Mouse (Mus musculus) limb, embryonic 14.5 days (tissue): ENCODE measurements around the gene Shc3. TPM values are rescaled to one million over a fixed set of nuclear protein-coding genes. Genes with fewer than 3 reads are reported as not detected.

Source experiments
- ATAC-seq: fragments of 200-750 bp; cut with Nextera tagmentation; 2 replicates; pipeline ENCODE4 v1.8.0; 2017; ENCODE audit warnings: low read depth, moderate number of reproducible peaks, moderate TSS enrichment; ENCODE audit not compliant: low FRiP score
- DNase-seq: peaks from one replicate; pipeline ENCODE4 v3.0.0-alpha.2; 2015; ENCODE audit warnings: low spot score
- H3K27ac ChIP-seq: fragments of 300-500 bp; sonication (generic); replicated peaks from 2 replicates; pipeline ENCODE4 v1.5.1; 2014; ENCODE audit warnings: low read depth, mild to moderate bottlenecking, low read length, moderate library complexity, mixed read lengths
- H3K27me3 ChIP-seq: fragments of 300-500 bp; sonication (generic); 2 replicates; pipeline ENCODE4 v1.6.1; 2014; ENCODE audit warnings: low read length, mixed read lengths; ENCODE audit not compliant: control insufficient read depth, insufficient read depth
- H3K36me3 ChIP-seq: fragments of 300-500 bp; sonication (generic); 2 replicates; pipeline ENCODE4 v1.6.1; 2014; ENCODE audit warnings: mild to moderate bottlenecking, low read length, moderate library complexity, mixed read lengths; ENCODE audit not compliant: control insufficient read depth, insufficient read depth
- H3K4me1 ChIP-seq: fragments of 300-500 bp; sonication (generic); 2 replicates; pipeline ENCODE4 v1.6.1; 2014; ENCODE audit warnings: antibody characterized with exemption, low read length, mixed read lengths; ENCODE audit not compliant: control insufficient read depth, insufficient read depth
- H3K4me2 ChIP-seq: fragments of 300-500 bp; sonication (generic); replicated peaks from 2 replicates; pipeline ENCODE4 v1.6.1; 2014; ENCODE audit warnings: low read depth, mild to moderate bottlenecking, low read length, moderate library complexity; ENCODE audit not compliant: severe bottlenecking
- H3K4me3 ChIP-seq: fragments of 300-500 bp; sonication (generic); replicated peaks from 2 replicates; pipeline ENCODE4 v1.5.1; 2014; ENCODE audit warnings: low read length
- H3K9ac ChIP-seq: fragments of 300-500 bp; sonication (generic); 2 replicates; pipeline ENCODE4 v1.6.1; 2014; ENCODE audit warnings: mild to moderate bottlenecking, low read depth, low read length, moderate library complexity; ENCODE audit not compliant: severe bottlenecking
- H3K9me3 ChIP-seq: fragments of 300-500 bp; sonication (generic); 2 replicates; pipeline ENCODE4 v1.6.1; 2016; ENCODE audit warnings: low read length; ENCODE audit not compliant: control insufficient read depth
- POLR2A ChIP-seq: fragments of 200-500 bp; IDR thresholded peaks from 2 replicates; pipeline ENCODE4 v1.8.0; 2012; ENCODE audit warnings: inconsistent platforms, mild to moderate bottlenecking, moderate library complexity, borderline replicate concordance; ENCODE audit not compliant: insufficient read depth, insufficient read length; ENCODE audit errors: extremely low read depth
- WGBS: fragments of 180-500 bp; shearing (Covaris S2); extraction: QIAGEN DNeasy Blood & Tissue Kit; methylation state at CpG from one replicate; pipeline ENCODE4 v1.1.7; 2014; 5-methylcytosine and 5-hydroxymethylcytosine counted together
- polyA plus RNA-seq, 2 experiments: library from polyadenylated mRNA; depleted of rRNA in 1 of 2; stranded (reverse) in 1 of 2; unstranded in 1 of 2; fragments of >200 nt; fragmentation: Nextera tagmentation in 1 of 2; extraction: Ambion mirVana in 1 of 2; gene quantifications; 2 replicates each; pipeline versions ENCODE4 v1.2.1 to v1.2.3; 2012 to 2014

The Shc3 gene
- polyA plus RNA-seq, 2 experiments = 0.69 to 1.1 TPM

DNA sequence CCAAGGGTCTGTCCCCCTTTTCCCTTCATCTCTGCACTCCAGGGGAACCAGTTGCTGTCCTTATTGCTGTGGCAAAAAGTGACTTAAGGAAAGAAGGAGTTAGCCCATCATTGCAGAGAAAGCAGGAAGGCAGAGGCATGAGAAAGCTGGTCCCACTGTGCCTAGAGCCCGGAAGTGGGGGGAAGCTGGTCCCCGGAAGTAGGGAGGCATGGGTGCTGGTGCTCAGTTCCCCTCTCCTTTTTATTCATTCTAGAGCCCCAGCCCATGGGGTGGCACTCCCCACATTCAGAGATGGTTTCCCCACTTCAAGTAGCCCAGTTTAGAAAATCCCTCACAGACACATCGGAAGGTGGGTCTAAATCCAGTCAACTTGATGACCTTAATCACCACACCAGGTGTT is 169.7 kb downstream of the Shc3 start:
- Histone ChIP-seq H3K9me3 (peaks cover 5% of the 10 kb centered on the region), H3K9ac (no peak overlapping the region), H3K27ac (no peak overlapping the region), H3K36me3 (no peaks in the 10 kb centered on the region), H3K4me1 (peaks cover 9% of the 10 kb centered on the region), H3K4me2 (no peak overlapping the region), H3K4me3 (no peak overlapping the region), H3K27me3 (no peaks in the 10 kb centered on the region)
- DNase-seq (no peak), ATAC-seq (no peak)
- no peak for TF ChIP-seq POLR2A
- WGBS = 91% methylated on average over 3 of the region's 3 CpGs

- Histone ChIP-seq H3K4me1 (peaks cover 9% of the 10 kb centered on the region), H3K9ac (no peak overlapping the region), H3K4me3 (no peak overlapping the region), H3K27me3 (no peaks in the 10 kb centered on the region), H3K9me3 (peaks cover 5% of the 10 kb centered on the region), H3K4me2 (no peak overlapping the region), H3K27ac (no peak overlapping the region), H3K36me3 (no peaks in the 10 kb centered on the region)
- no peak for TF ChIP-seq POLR2A
- DNase-seq = no peak
- WGBS = 78% methylated on average over 6 of the region's 6 CpGs
- no peak for ATAC-seq
Observed at GRCm38 (mm10) chr13:51397861-51398260, 171.4 kb downstream of the Shc3 start.

- Histone ChIP-seq H3K9me3 (peaks cover 5% of the 10 kb centered on the region), H3K27me3 (no peaks in the 10 kb centered on the region), H3K4me1 (peaks cover 4% of the 10 kb centered on the region; the same call in 1 of the 2 replicates), H3K9ac (no peak overlapping the region), H3K4me2 (no peak overlapping the region), H3K4me3 (no peak overlapping the region), H3K27ac (no peak overlapping the region), H3K36me3 (no peaks in the 10 kb centered on the region)
- ATAC-seq = no peak
- no peak for TF ChIP-seq POLR2A
- DNase-seq = no peak
- WGBS = 75% methylated on average over 1 of the region's 1 CpGs
Observed at GRCm38 (mm10) chr13:51392256-51392655, 177.0 kb downstream of the Shc3 start.

DNA sequence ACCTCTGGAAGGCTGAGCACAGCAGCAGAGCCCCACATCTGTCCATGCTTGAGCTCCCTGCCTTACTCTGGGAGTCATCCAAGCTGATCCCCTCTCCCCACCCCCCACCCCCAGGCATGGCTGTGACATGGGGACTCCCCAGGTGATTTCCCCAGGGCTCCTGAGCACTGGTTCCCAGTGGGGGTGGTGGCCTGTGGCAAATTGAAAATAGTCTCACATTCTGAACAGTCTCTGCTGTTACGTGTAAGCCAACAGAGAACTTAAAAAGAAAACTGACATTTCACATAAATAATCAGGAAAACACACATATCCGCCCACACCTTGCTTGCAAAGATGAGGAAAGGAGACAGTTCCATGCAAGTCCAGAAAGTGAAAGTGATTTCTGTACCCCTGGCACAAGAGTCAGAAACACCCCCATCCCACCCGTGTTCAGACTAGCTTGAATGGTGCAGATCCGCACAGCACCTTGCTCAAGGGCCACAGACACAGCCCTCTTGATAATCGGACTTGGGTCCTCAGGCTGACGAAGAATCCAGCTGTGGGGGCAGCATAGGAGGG is 177.8 kb downstream of the Shc3 start:
- H3K4me1 ChIP-seq = peaks cover 4% of the 10 kb centered on the region; the same call in 1 of the 2 replicates
- no peak overlapping the region for H3K27ac ChIP-seq
- H3K9me3 ChIP-seq = peaks cover 5% of the 10 kb centered on the region
- H3K27me3 ChIP-seq = no peaks in the 10 kb centered on the region
- ATAC-seq (no peak), DNase-seq (no peak)
- 87% methylated on average over 6 of the region's 6 CpGs for WGBS
- TF ChIP-seq POLR2A = no peak
- no peak overlapping the region for H3K4me3 ChIP-seq
- H3K36me3 ChIP-seq = no peaks in the 10 kb centered on the region
- H3K4me2 ChIP-seq = no peak overlapping the region
- no peak overlapping the region for H3K9ac ChIP-seq

DNA sequence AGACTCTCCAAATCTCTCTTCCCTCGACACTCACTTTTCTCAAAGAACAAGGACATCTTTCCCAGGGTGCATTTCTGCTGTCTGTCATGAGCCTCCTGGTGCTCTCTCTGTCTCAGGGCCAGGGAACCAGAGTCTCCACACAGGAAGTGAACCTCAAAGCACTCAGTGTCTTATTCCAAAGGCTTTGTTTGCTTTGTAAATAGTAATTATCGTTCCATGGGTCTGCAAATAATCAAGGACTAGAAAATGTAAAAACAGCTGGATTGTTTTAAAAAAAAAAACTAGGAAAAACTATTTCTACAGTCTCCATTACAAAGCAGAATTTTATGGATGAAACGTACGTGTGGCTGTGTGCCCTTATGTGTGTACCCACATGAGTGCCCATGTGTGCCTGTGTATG is 178.8 kb downstream of the Shc3 start:
- Histone ChIP-seq H3K9ac (no peak overlapping the region), H3K36me3 (no peaks in the 10 kb centered on the region), H3K4me2 (no peak overlapping the region), H3K27me3 (no peaks in the 10 kb centered on the region), H3K4me3 (no peak overlapping the region), H3K9me3 (peaks cover 5% of the 10 kb centered on the region), H3K27ac (no peak overlapping the region), H3K4me1 (peaks cover 4% of the 10 kb centered on the region; the same call in 1 of the 2 replicates)
- DNase-seq (no peak), ATAC-seq (no peak)
- no peak for TF ChIP-seq POLR2A
- 26% methylated on average over 4 of the region's 4 CpGs for WGBS
